In the genomic region with DNA sequence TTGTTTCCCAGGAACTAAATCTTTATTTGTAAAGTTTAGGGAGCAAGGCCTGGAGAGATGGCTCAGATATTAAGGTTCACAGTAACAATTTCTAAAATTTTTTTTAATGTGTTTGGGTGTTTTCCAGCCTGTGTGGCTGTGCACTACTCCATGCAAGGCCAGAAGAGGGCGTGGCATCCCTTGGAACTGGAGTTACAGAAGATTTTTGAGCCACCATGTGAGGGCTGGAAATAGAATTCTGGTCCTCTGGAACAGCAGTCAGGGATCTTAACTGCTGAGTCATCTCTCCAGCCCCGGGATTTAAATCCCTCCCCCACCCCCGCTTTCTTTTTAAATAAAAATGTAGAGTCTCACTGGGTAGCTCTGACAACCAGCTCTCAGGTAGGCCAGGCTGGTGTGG, we compare ENCODE assay signal across 9 mouse cellular contexts. TPM values are rescaled to one million over a fixed set of nuclear protein-coding genes. Genes with fewer than 3 reads are reported as not detected.
DNase-seq lines count a peak whose midpoint lies in the region; ATAC-seq lines count a peak whose summit lies in the region.
"Had no signal": no experiment of that assay in that cellular context is flagged by ENCODE, and none has a peak within 500 bp of the region (broad histone marks: within the 10 kb centered on the region; RNA-seq: fewer than 3 reads in every experiment).

No protein-coding gene starts in this region.

- no peak overlapping the region for H3K4me3 ChIP-seq in kidney, embryonic 16.5 days (ENCODE audit: low read length)
- no peak overlapping the region for H3K4me3 ChIP-seq in midbrain, embryonic 11.5 days (ENCODE audit: low read depth, low read length)
- H3K4me3 ChIP-seq: limb, embryonic 12.5 days had no signal

- 0 out of 2 replicates have a peak overlapping the region, but pooled peaks have one; percentile 17 for H3K27ac ChIP-seq in kidney, embryonic 16.5 days (ENCODE audit: low read length)
- no peak overlapping the region for H3K27ac ChIP-seq in midbrain, embryonic 11.5 days (ENCODE audit: low read depth, low read length)
- H3K27ac ChIP-seq: limb, embryonic 12.5 days had no signal

- intact Hi-C loops in left cerebral cortex, postnatal 10 days (cut with DNase I): no loop called here

- no peak overlapping the region for H3K4me2 ChIP-seq in kidney, embryonic 16.5 days (replicated peaks; ENCODE audit: low read depth, low read length)
- H3K4me2 ChIP-seq in midbrain, embryonic 11.5 days: no peak overlapping the region

- H3K9me3 ChIP-seq in kidney, embryonic 16.5 days (ENCODE audit: low read length): no peaks in the 10 kb centered on the region
- no peaks in the 10 kb centered on the region for H3K9me3 ChIP-seq in midbrain, embryonic 11.5 days (ENCODE audit: control insufficient read depth, low read length)
- H3K9me3 ChIP-seq: limb, embryonic 12.5 days had no signal

- ATAC-seq in kidney, embryonic 16.5 days (ENCODE audit: low FRiP score, low TSS enrichment): no peak
- no peak for ATAC-seq in midbrain, embryonic 11.5 days (ENCODE audit: low FRiP score)

- H3K4me1 ChIP-seq in kidney, embryonic 16.5 days (ENCODE audit: insufficient read depth, low read length): peaks cover 31% of the 10 kb centered on the region
- H3K4me1 ChIP-seq in midbrain, embryonic 11.5 days (ENCODE audit: control insufficient read depth, insufficient read depth, low read length): peaks cover 15% of the 10 kb centered on the region

- H3K36me3 ChIP-seq in kidney, embryonic 16.5 days (ENCODE audit: insufficient read depth, low read length): no peaks in the 10 kb centered on the region
- no peaks in the 10 kb centered on the region for H3K36me3 ChIP-seq in midbrain, embryonic 11.5 days (ENCODE audit: control insufficient read depth, insufficient read depth, low read length)
- H3K36me3 ChIP-seq: limb, embryonic 12.5 days had no signal

- no peaks in the 10 kb centered on the region for H3K27me3 ChIP-seq in kidney, embryonic 16.5 days (ENCODE audit: insufficient read depth, low read length)
- H3K27me3 ChIP-seq in midbrain, embryonic 11.5 days (ENCODE audit: control insufficient read depth, insufficient read depth, low read length): peaks cover 6% of the 10 kb centered on the region

- 53% methylated on average over 3 of the region's 3 CpGs for WGBS in kidney, embryonic 16.5 days
- 32% methylated on average over 3 of the region's 3 CpGs for WGBS in midbrain, embryonic 11.5 days

- DNase-seq in adrenal gland, postnatal 36 days: peak; percentile 40 to 57
- DNase-seq in adrenal gland, postnatal 25 days: no peak
- no peak for DNase-seq in kidney, postnatal 14 days
- peak; percentile 68 for DNase-seq in Muller cell, postnatal 12 days (ENCODE audit: inconsistent ontology term)
- peak; percentile 66 for DNase-seq in lung, postnatal 10 days
- no peak for DNase-seq in midbrain, embryonic 11.5 days (ENCODE audit: low spot score, missing footprints)
- DNase-seq in left cerebral cortex, postnatal 10 days (ENCODE audit: extremely low spot score in 1 of 2, low spot score in 2 of 2): no peak

- no peak overlapping the region for H3K9ac ChIP-seq in kidney, embryonic 16.5 days (replicated peaks; ENCODE audit: low read length)
- no peak overlapping the region for H3K9ac ChIP-seq in midbrain, embryonic 11.5 days (ENCODE audit: low read length)

RNA-seq across cellular contexts. Expression of gene Macrod1, which starts 1.4 kb away (rescaled TPM):
- 10 to 100 TPM; 52.5 to 66.7 TPM for total RNA-seq in adrenal gland, postnatal 36 days (2021)
- 42.7 and 52.1 TPM in 2 replicates for total RNA-seq in adrenal gland, postnatal 25 days (2021)
- 15.6 and 16.4 TPM in 2 replicates for polyA plus RNA-seq in kidney, embryonic 16.5 days (2015; fragmentation: Nextera tagmentation; extraction: Ambion mirVana)
- polyA plus RNA-seq in midbrain, embryonic 11.5 days (2014; fragmentation: Nextera tagmentation; extraction: Ambion mirVana): 2.2 and 3.0 TPM in 2 replicates
- total RNA-seq in left cerebral cortex, postnatal 10 days (2021): 1 to 10 TPM; 8.0 to 8.9 TPM

RNA-seq across cellular contexts. Expression of gene Stip1, which starts 15.4 kb away (rescaled TPM):
- 100 to 1,000 TPM; 149 to 281 TPM for total RNA-seq in adrenal gland, postnatal 36 days (2021)
- total RNA-seq in adrenal gland, postnatal 25 days (2021): 158 and 239 TPM in 2 replicates
- polyA plus RNA-seq in kidney, embryonic 16.5 days (2015; fragmentation: Nextera tagmentation; extraction: Ambion mirVana): 305 and 314 TPM in 2 replicates
- polyA plus RNA-seq in midbrain, embryonic 11.5 days (2014; fragmentation: Nextera tagmentation; extraction: Ambion mirVana): 410 and 416 TPM in 2 replicates
- total RNA-seq in left cerebral cortex, postnatal 10 days (2021): 100 to 1,000 TPM; 136 TPM

RNA-seq across cellular contexts. Expression of gene Fermt3, which starts 35.9 kb away (rescaled TPM):
- total RNA-seq in adrenal gland, postnatal 36 days (2021): 1 to 10 TPM; 6.9 TPM
- 4.2 and 4.4 TPM in 2 replicates for total RNA-seq in adrenal gland, postnatal 25 days (2021)
- polyA plus RNA-seq in kidney, embryonic 16.5 days (2015; fragmentation: Nextera tagmentation; extraction: Ambion mirVana): 5.7 and 6.4 TPM in 2 replicates
- 6.7 and 7.3 TPM in 2 replicates for polyA plus RNA-seq in midbrain, embryonic 11.5 days (2014; fragmentation: Nextera tagmentation; extraction: Ambion mirVana)
- 1 to 10 TPM; 3.7 to 5.5 TPM for total RNA-seq in left cerebral cortex, postnatal 10 days (2021)

RNA-seq across cellular contexts. Expression of gene Flrt1, which starts 50.4 kb away (rescaled TPM):
- 1 to 10 TPM; 1.3 to 4.0 TPM for total RNA-seq in adrenal gland, postnatal 36 days (2021)
- total RNA-seq in adrenal gland, postnatal 25 days (2021): 1.6 and 2.0 TPM in 2 replicates
- polyA plus RNA-seq in kidney, embryonic 16.5 days (2015; fragmentation: Nextera tagmentation; extraction: Ambion mirVana): 5.4 and 6.8 TPM in 2 replicates
- polyA plus RNA-seq in midbrain, embryonic 11.5 days (2014; fragmentation: Nextera tagmentation; extraction: Ambion mirVana): 7.5 and 8.2 TPM in 2 replicates
- 10 to 100 TPM; 23.0 to 26.0 TPM for total RNA-seq in left cerebral cortex, postnatal 10 days (2021)

RNA-seq across cellular contexts. Expression of gene Trpt1, which starts 59.2 kb away (rescaled TPM):
- 10 to 100 TPM in 1 of 2 experiments, 1 to 10 TPM in 1; 8.2 to 16.8 TPM for total RNA-seq in adrenal gland, postnatal 36 days (2021)
- 15.9 and 19.5 TPM in 2 replicates for total RNA-seq in adrenal gland, postnatal 25 days (2021)
- polyA plus RNA-seq in kidney, embryonic 16.5 days (2015; fragmentation: Nextera tagmentation; extraction: Ambion mirVana): 12.6 and 13.1 TPM in 2 replicates
- polyA plus RNA-seq in midbrain, embryonic 11.5 days (2014; fragmentation: Nextera tagmentation; extraction: Ambion mirVana): 10.0 and 10.2 TPM in 2 replicates
- 10 to 100 TPM; 20.2 to 20.8 TPM for total RNA-seq in left cerebral cortex, postnatal 10 days (2021)

Comparison
In these comparisons a context has a peak if more than half of its experiments do, and no peak if none do; other contexts are left out.
1. DNase-seq: peak in adrenal gland, postnatal 36 days (2 of 2), Muller cell, postnatal 12 days (single experiment) and lung, postnatal 10 days (single experiment); none in adrenal gland, postnatal 25 days (single experiment), kidney, postnatal 14 days (single experiment), midbrain, embryonic 11.5 days (single experiment) and left cerebral cortex, postnatal 10 days (0 of 2).